Mouse (Mus musculus): Measurements from ENCODE around the gene Dhx32. TPM values are rescaled to one million over a fixed set of nuclear protein-coding genes. Genes with fewer than 3 reads are reported as not detected.

Gene Dhx32
- total RNA-seq (2017) = 24.6 and 31.0 TPM in 2 replicates

- ATAC-seq (replicated peaks; ENCODE audit: low read depth, poor library complexity, severe bottlenecking) = peak; percentile 94
Measured at GRCm38 (mm10) chr7:133782717-133783435, at the start of gene Dhx32. TSS of gene Dhx32 (minus strand) at chr7:133782726.

GRCm38 (mm10) chr7:133829579-133829978 lies 47.1 kb upstream of the Dhx32 start:
- ATAC-seq (replicated peaks; ENCODE audit: low read depth, poor library complexity, severe bottlenecking) = no peak

GRCm38 (mm10) chr7:133828514-133828913 lies 46.0 kb upstream of the Dhx32 start:
- no peak for ATAC-seq (replicated peaks; ENCODE audit: low read depth, poor library complexity, severe bottlenecking)

GRCm38 (mm10) chr7:133824579-133824978 lies 42.1 kb upstream of the Dhx32 start:
- ATAC-seq (replicated peaks; ENCODE audit: low read depth, poor library complexity, severe bottlenecking) = no peak

- ATAC-seq (replicated peaks; ENCODE audit: low read depth, poor library complexity, severe bottlenecking) = no peak
Measured at GRCm38 (mm10) chr7:133823751-133824150, 41.2 kb upstream of the Dhx32 start.

- ATAC-seq (replicated peaks; ENCODE audit: low read depth, poor library complexity, severe bottlenecking) = no peak
Measured at GRCm38 (mm10) chr7:133813331-133813730, 30.8 kb upstream of the Dhx32 start.

- ATAC-seq (replicated peaks; ENCODE audit: low read depth, poor library complexity, severe bottlenecking) = no peak
Measured at GRCm38 (mm10) chr7:133812927-133813326, 30.4 kb upstream of the Dhx32 start.

- peak; percentile 86 for ATAC-seq (replicated peaks; ENCODE audit: low read depth, poor library complexity, severe bottlenecking)
Measured at GRCm38 (mm10) chr7:133805614-133806175, 23.2 kb upstream of the Dhx32 start.

GRCm38 (mm10) chr7:133801823-133802222 lies 19.3 kb upstream of the Dhx32 start:
- ATAC-seq (replicated peaks; ENCODE audit: low read depth, poor library complexity, severe bottlenecking) = no peak

GRCm38 (mm10) chr7:133799928-133800327 lies 17.4 kb upstream of the Dhx32 start:
- no peak for ATAC-seq (replicated peaks; ENCODE audit: low read depth, poor library complexity, severe bottlenecking)

GRCm38 (mm10) chr7:133794720-133795119 lies 12.2 kb upstream of the Dhx32 start:
- no peak for ATAC-seq (replicated peaks; ENCODE audit: low read depth, poor library complexity, severe bottlenecking)

GRCm38 (mm10) chr7:133793248-133794131 lies 11.0 kb upstream of the Dhx32 start:
- ATAC-seq (replicated peaks; ENCODE audit: low read depth, poor library complexity, severe bottlenecking) = no peak

- no peak for ATAC-seq (replicated peaks; ENCODE audit: low read depth, poor library complexity, severe bottlenecking)
Measured at GRCm38 (mm10) chr7:133792771-133793170, 10.2 kb upstream of the Dhx32 start.

- ATAC-seq (replicated peaks; ENCODE audit: low read depth, poor library complexity, severe bottlenecking) = no peak
Measured at GRCm38 (mm10) chr7:133790608-133791229, 8.2 kb upstream of the Dhx32 start.

GRCm38 (mm10) chr7:133790171-133790570 lies 7.6 kb upstream of the Dhx32 start:
- no peak for ATAC-seq (replicated peaks; ENCODE audit: low read depth, poor library complexity, severe bottlenecking)

GRCm38 (mm10) chr7:133788147-133788546 lies 5.6 kb upstream of the Dhx32 start:
- ATAC-seq (replicated peaks; ENCODE audit: low read depth, poor library complexity, severe bottlenecking) = no peak

GRCm38 (mm10) chr7:133787571-133787970 lies 5.0 kb upstream of the Dhx32 start:
- ATAC-seq (replicated peaks; ENCODE audit: low read depth, poor library complexity, severe bottlenecking) = no peak

- ATAC-seq (replicated peaks; ENCODE audit: low read depth, poor library complexity, severe bottlenecking) = no peak
Measured at GRCm38 (mm10) chr7:133781991-133782390, 535 bp downstream of the Dhx32 start.

- ATAC-seq (replicated peaks; ENCODE audit: low read depth, poor library complexity, severe bottlenecking) = no peak
Measured at GRCm38 (mm10) chr7:133781583-133781982, 943 bp downstream of the Dhx32 start.

- peak; percentile 94 for ATAC-seq (replicated peaks; ENCODE audit: low read depth, poor library complexity, severe bottlenecking)
Measured at GRCm38 (mm10) chr7:133776626-133776996, 5.9 kb downstream of the Dhx32 start, which contains the start of gene Fank1. TSS of gene Fank1 (plus strand) at chr7:133776861.

Data from common myeloid progenitor, adult 5-6 weeks (primary cell).